Mouse (Mus musculus) E14TG2a.4 (cell line): ENCODE results near the gene Selenoo.

Experiments used
- CTCF ChIP-seq: conservative IDR thresholded peaks from 2 replicates; pipeline ENCODE4 v1.5.1; 2014; ENCODE audit warnings: low read length
- NANOG ChIP-seq: IDR thresholded peaks from 2 replicates; pipeline ENCODE4 v1.6.1; 2014; ENCODE audit warnings: borderline replicate concordance, low read length, mixed read lengths
- POU5F1 ChIP-seq: IDR thresholded peaks from 2 replicates; pipeline ENCODE4 v1.6.1; 2014; ENCODE audit warnings: low read length, borderline replicate concordance

GRCm38 (mm10) chr15:89141443-89141842 is 52.6 kb downstream of the Selenoo start:
- no peak for TF ChIP-seq CTCF
- TF ChIP-seq NANOG: no peak
- TF ChIP-seq POU5F1: no peak
